Mouse (Mus musculus) left cerebral cortex, postnatal 10 days (tissue): ENCODE measurements around the gene Acp5. TPM values are rescaled to one million over a fixed set of nuclear protein-coding genes. Genes with fewer than 3 reads are reported as not detected.

Experiments used
- DNase-seq, 2 experiments: peaks; one replicate each; pipeline ENCODE4 v3.0.0; 2021 to 2022; ENCODE audit warnings: low spot score in 2 of 2, mixed read lengths in 1 of 2; ENCODE audit errors: extremely low spot score in 1 of 2
- intact Hi-C: fragments of 180-260 bp; cut with DNase I; formaldehyde crosslinking; loops from one replicate; pipeline ENCODE4 v1.15.1; 2025
- microRNA-seq: library from miRNA; unstranded; fragments of <30 nt; microRNA quantifications from one replicate; pipeline ENCODE4 v1.2.0, GENCODE M21; 2022
- total RNA-seq, 2 experiments: library from RNA; stranded (reverse); gene quantifications; 2 replicates each; pipeline ENCODE4 v1.2.3; 2021

Acp5 gene
- total RNA-seq, 2 experiments from 2014 or later: 0.61 to 0.75 TPM

DNA sequence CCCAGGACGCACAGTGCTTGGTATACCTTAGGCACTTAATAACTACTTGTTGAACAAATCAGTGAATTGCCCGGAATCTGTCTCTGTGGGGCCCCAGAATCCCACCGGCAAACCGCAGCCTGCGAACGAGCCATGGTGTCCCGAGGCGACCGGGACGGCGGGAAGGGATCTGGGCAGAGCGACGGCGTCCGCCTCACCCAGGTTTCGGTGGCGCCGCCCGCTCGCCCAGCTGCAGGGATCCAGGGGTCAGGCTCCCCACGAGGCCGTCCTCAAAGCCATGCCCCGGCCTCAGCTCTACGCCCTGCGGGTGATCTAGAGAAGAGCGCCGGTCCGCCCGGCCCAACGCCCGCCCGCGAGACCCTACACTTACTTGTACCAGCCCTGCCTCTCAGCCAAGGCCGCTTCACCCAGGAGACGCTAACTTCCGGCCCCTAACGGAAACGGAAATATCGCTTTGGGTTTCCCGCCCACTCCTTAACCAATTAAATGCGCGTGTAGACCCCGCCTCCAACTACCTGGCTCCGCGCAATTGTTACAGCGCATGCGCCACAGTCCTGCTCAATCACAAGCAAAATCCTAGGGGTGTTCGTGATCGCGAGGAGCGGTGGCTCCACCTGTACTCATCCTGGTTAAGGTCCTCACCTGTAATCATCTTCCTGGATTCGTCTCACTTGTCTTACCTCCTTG is 18.6 kb downstream of the Acp5 start, which contains the start of gene Elof1:
TSS of gene Elof1 (minus strand) at position 433 of the 687 bp plus-strand sequence.
- DNase-seq: peak; percentile 94 to 95
- intact Hi-C loops: no loop called here

GRCm38 (mm10) chr9:22116086-22116485 is 19.4 kb downstream of the Acp5 start:
- peak in 1 of 2 experiments; percentile 53 for DNase-seq
- intact Hi-C loops: no loop called here

DNA sequence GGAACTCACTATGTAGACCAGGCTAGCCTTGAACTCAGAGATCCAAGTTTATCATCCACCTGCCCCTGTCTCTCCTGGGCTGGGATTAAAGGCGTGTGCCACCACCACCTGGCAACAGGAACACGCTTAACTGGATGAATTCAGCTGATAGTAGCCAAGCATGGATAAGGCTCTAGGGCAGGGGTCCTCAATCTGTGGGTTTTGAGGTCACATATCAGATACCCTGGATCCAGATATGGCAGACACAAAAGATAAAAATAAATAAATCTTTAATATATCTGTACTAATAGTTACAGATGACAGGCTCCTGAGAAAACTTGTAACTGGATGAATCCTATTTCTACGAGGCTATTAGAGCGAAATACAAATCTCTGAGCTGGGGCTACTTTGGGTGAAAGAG is 19.9 kb downstream of the Acp5 start:
- intact Hi-C loops: no loop called here
- DNase-seq: no peak

- intact Hi-C loops: no loop called here
- DNase-seq: no peak
Observed at GRCm38 (mm10) chr9:22108194-22108593, 27.3 kb downstream of the Acp5 start.

- intact Hi-C loops: no loop called here
- DNase-seq: no peak
Observed at GRCm38 (mm10) chr9:22099922-22100321, 35.6 kb downstream of the Acp5 start.

GRCm38 (mm10) chr9:22098993-22099696 is 36.4 kb downstream of the Acp5 start, which contains the start of gene Cnn1:
TSS of gene Cnn1 (plus strand) at chr9:22099216.
- DNase-seq: no peak
- intact Hi-C loops: no loop called here

DNA sequence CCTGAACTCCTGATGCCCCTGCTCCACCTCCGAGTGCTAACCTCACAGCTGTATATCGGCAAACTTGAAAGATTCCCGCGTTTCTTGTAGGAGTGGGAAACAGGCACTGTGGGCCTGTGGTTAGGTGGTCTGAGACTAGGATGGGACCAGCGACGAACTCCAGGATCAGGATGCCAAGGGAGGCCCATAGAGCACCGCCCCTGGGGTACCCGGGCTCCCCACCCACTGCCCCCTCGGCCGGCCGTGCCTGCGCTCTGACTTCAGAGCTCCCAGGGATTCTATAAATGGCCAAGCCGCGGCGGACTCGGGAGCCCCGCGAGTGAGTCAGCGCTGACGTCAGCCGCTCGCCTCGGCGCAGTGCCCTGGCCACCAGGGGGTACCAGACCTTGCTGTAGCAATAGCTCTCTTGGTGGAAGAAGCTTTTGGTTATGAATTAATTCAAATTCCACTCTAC is 39.6 kb downstream of the Acp5 start:
- peak in 1 of 2 experiments; percentile 89 for DNase-seq
- intact Hi-C loops: no loop called here

DNA sequence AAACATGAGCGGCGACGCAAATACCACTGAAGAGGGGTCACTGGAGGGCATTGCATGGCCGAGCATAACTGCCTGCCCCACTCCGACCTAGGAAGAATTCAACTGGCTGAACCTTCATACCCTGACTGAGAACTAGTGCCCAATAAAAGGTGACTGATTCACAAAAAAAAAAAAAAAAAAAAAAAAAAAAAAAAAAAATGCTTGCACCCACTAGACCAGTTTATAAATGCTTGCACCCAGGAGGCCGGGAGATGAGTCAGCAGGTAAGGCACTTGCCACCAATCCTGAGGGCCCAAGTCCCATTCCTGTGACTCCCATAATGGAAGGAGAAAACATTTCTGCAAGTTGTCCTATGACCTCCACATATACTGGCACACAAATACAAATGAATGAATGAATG is 42.8 kb downstream of the Acp5 start:
- intact Hi-C loops: no loop called here
- no peak for DNase-seq

GRCm38 (mm10) chr9:22089986-22090385 is 45.5 kb downstream of the Acp5 start:
- intact Hi-C loops: no loop called here
- no peak for DNase-seq

GRCm38 (mm10) chr9:22089281-22089680 is 46.2 kb downstream of the Acp5 start:
- DNase-seq: no peak
- intact Hi-C loops: no loop called here

GRCm38 (mm10) chr9:22087034-22087618 is 48.4 kb downstream of the Acp5 start:
- intact Hi-C loops: no loop called here
- DNase-seq: no peak

- no peak for DNase-seq
- intact Hi-C loops: no loop called here
Observed at GRCm38 (mm10) chr9:22086012-22086411, 49.5 kb downstream of the Acp5 start.

- peak; percentile 94 to 97 for DNase-seq
- intact Hi-C loops: no loop called here
Observed at GRCm38 (mm10) chr9:22085022-22085834, 50.3 kb downstream of the Acp5 start, which contains the start of gene Ecsit. TSS of gene Ecsit (minus strand) at chr9:22085438.

- intact Hi-C loops: no loop called here
- no peak for DNase-seq
Observed at GRCm38 (mm10) chr9:22084667-22085021, 50.9 kb downstream of the Acp5 start.

Small RNAs within 50 kb of the gene (microRNA-seq; reads per million reads assigned to microRNA genes)
- gene Mir7084: 1.4 reads per million

Other genes with a start within 250 kb of the Acp5 start
- 10 to 100 TPM; 22.0 to 25.0 TPM for gene Rab3d, start 217.5 kb downstream of the Acp5 start, total RNA-seq
- 10 to 100 TPM; 15.3 to 15.8 TPM for gene Ccdc159, start 208.2 kb downstream of the Acp5 start, total RNA-seq
- gene Tmem205, start 208.2 kb downstream of the Acp5 start, total RNA-seq: 10 to 100 TPM; 31.2 to 35.1 TPM
- gene Plppr2, start 198.7 kb downstream of the Acp5 start, total RNA-seq: 100 to 1,000 TPM; 259 to 269 TPM
- gene Swsap1, start 180.0 kb downstream of the Acp5 start, total RNA-seq: 10 to 100 TPM; 12.6 to 14.9 TPM
- 1 to 10 TPM; 1.4 to 1.9 TPM for gene Epor, start 172.2 kb downstream of the Acp5 start, total RNA-seq
- gene Rgl3, start 146.3 kb downstream of the Acp5 start, total RNA-seq: 1 to 10 TPM; 1.3 to 1.8 TPM
- gene Ccdc151, start 133.1 kb downstream of the Acp5 start, total RNA-seq: 1 to 10 TPM; 5.2 to 6.7 TPM
- gene Prkcsh, start 132.9 kb downstream of the Acp5 start, total RNA-seq: 10 to 100 TPM; 92.2 to 94.9 TPM
- gene Elavl3, start 83.7 kb downstream of the Acp5 start, total RNA-seq: 100 to 1,000 TPM; 184 to 210 TPM
- gene Gm49318, start 64.5 kb downstream of the Acp5 start, total RNA-seq: under 1 TPM; 0.85 to 0.94 TPM
- gene Zfp653, start 64.3 kb downstream of the Acp5 start, total RNA-seq: 10 to 100 TPM; 20.7 to 20.8 TPM
- gene Ecsit, start 50.3 kb downstream of the Acp5 start, total RNA-seq: 10 to 100 TPM; 40.5 to 42.8 TPM
- gene Cnn1, start 36.5 kb downstream of the Acp5 start, total RNA-seq: under 1 TPM; 0.20 to 0.39 TPM
- 10 to 100 TPM; 63.0 to 63.7 TPM for gene Elof1, start 18.5 kb downstream of the Acp5 start, total RNA-seq
- 10 to 100 TPM; 40.9 to 42.3 TPM for gene Pigyl, start 21.1 kb upstream of the Acp5 start, total RNA-seq
- under 1 TPM; 0.21 to 0.39 TPM for gene Zfp872, start 52.4 kb upstream of the Acp5 start, total RNA-seq
- 10 to 100 TPM; 13.6 to 15.6 TPM for gene Zfp809, start 90.0 kb upstream of the Acp5 start, total RNA-seq
- gene Zfp599, start 124.2 kb upstream of the Acp5 start, total RNA-seq: 1 to 10 TPM; 3.7 to 4.2 TPM
- gene Zfp810, start 171.9 kb upstream of the Acp5 start, total RNA-seq: 10 to 100 TPM; 22.1 to 25.5 TPM